Mouse (Mus musculus): ENCODE data around the gene Tjp2. TPM values are rescaled to one million over a fixed set of nuclear protein-coding genes. Genes with fewer than 3 reads are reported as not detected.

Gene Tjp2
- polyA plus RNA-seq, 1 experiment from 2014 or later = 33.0 TPM

DNA sequence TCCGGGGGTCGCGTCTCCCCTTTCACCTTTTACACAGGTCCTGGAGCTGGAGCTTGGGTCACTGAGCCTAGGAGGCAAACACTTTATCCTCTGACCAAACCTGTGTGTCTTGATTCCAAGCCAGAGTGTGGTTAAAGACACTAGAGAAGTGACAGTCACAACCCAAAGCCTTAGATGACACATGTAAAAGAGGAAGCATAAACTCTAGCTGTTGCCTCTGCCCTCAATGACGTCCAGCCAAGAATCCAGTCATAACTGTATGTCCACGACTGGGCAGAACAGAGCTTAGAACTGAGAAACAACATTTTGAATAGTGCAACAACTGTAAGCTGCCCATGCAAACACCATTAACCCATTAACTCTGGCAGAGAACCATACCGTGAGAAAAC, 68.8 kb downstream of the Tjp2 start:
- ATAC-seq = peak; percentile 21; the same call in 1 of the 2 replicates
- no peaks in the 10 kb centered on the region for H3K9me3 ChIP-seq (ENCODE audit: control insufficient read depth, low read length)
- no peaks in the 10 kb centered on the region for H3K36me3 ChIP-seq (ENCODE audit: control insufficient read depth, insufficient read depth, low read length)
- H3K4me2 ChIP-seq (ENCODE audit: low read depth, low read length) = no peak overlapping the region; the same call in 1 of the 2 replicates
- H3K27ac ChIP-seq (ENCODE audit: low read length) = peak overlapping the region; percentile 66
- H3K9ac ChIP-seq (ENCODE audit: low read depth, low read length) = no peak overlapping the region
- H3K27me3 ChIP-seq (replicated peaks; ENCODE audit: control insufficient read depth, insufficient read depth, low read length) = no peaks in the 10 kb centered on the region
- H3K4me3 ChIP-seq (ENCODE audit: low read length) = no peak overlapping the region
- 49% methylated on average over 6 of the region's 6 CpGs for WGBS
- peaks cover 20% of the 10 kb centered on the region for H3K4me1 ChIP-seq (ENCODE audit: control insufficient read depth, insufficient read depth, low read length)

- no peak overlapping the region for H3K9ac ChIP-seq (ENCODE audit: low read depth, low read length)
- peak; percentile 83 for ATAC-seq
- WGBS = 50% methylated on average over 8 of the region's 8 CpGs
- H3K27me3 ChIP-seq (replicated peaks; ENCODE audit: control insufficient read depth, insufficient read depth, low read length) = no peaks in the 10 kb centered on the region
- peak overlapping the region; percentile 66 for H3K27ac ChIP-seq (ENCODE audit: low read length)
- peaks cover 20% of the 10 kb centered on the region for H3K4me1 ChIP-seq (ENCODE audit: control insufficient read depth, insufficient read depth, low read length)
- H3K9me3 ChIP-seq (ENCODE audit: control insufficient read depth, low read length) = no peaks in the 10 kb centered on the region
- H3K4me3 ChIP-seq (ENCODE audit: low read length) = no peak overlapping the region
- H3K36me3 ChIP-seq (ENCODE audit: control insufficient read depth, insufficient read depth, low read length) = no peaks in the 10 kb centered on the region
- no peak overlapping the region; the same call in 1 of the 2 replicates for H3K4me2 ChIP-seq (ENCODE audit: low read depth, low read length)
Observed at GRCm38 (mm10) chr19:24155395-24156066, 69.3 kb downstream of the Tjp2 start.

- Histone ChIP-seq H3K9ac (ENCODE audit: low read depth, low read length) (no peak overlapping the region), H3K4me3 (ENCODE audit: low read length) (no peak overlapping the region), H3K4me1 (ENCODE audit: control insufficient read depth, insufficient read depth, low read length) (0 out of 2 replicates have a peak, but pooled peaks cover 13% of the 10 kb centered on the region), H3K4me2 (ENCODE audit: low read depth, low read length) (no peak overlapping the region), H3K27ac (ENCODE audit: low read length) (no peak overlapping the region), H3K27me3 (replicated peaks; ENCODE audit: control insufficient read depth, insufficient read depth, low read length) (no peaks in the 10 kb centered on the region), H3K36me3 (ENCODE audit: control insufficient read depth, insufficient read depth, low read length) (peaks cover 2% of the 10 kb centered on the region), H3K9me3 (ENCODE audit: control insufficient read depth, low read length) (no peaks in the 10 kb centered on the region)
- no peak for ATAC-seq
- 52% methylated on average over 9 of the region's 9 CpGs for WGBS
Observed at GRCm38 (mm10) chr19:24153266-24154023, 71.4 kb downstream of the Tjp2 start.

- Histone ChIP-seq H3K4me3 (ENCODE audit: low read length) (no peak overlapping the region), H3K27ac (ENCODE audit: low read length) (no peak overlapping the region), H3K4me2 (ENCODE audit: low read depth, low read length) (no peak overlapping the region), H3K9me3 (ENCODE audit: control insufficient read depth, low read length) (no peaks in the 10 kb centered on the region), H3K9ac (ENCODE audit: low read depth, low read length) (no peak overlapping the region), H3K27me3 (replicated peaks; ENCODE audit: control insufficient read depth, insufficient read depth, low read length) (no peaks in the 10 kb centered on the region), H3K4me1 (ENCODE audit: control insufficient read depth, insufficient read depth, low read length) (no peaks in the 10 kb centered on the region), H3K36me3 (ENCODE audit: control insufficient read depth, insufficient read depth, low read length) (peaks cover 5% of the 10 kb centered on the region)
- WGBS = 80% methylated on average over 7 of the region's 7 CpGs
- no peak for ATAC-seq
Observed at GRCm38 (mm10) chr19:24144009-24144408, 80.8 kb downstream of the Tjp2 start.

- Histone ChIP-seq H3K27me3 (replicated peaks; ENCODE audit: control insufficient read depth, insufficient read depth, low read length) (no peaks in the 10 kb centered on the region), H3K4me2 (ENCODE audit: low read depth, low read length) (no peak overlapping the region), H3K4me3 (ENCODE audit: low read length) (no peak overlapping the region), H3K9ac (ENCODE audit: low read depth, low read length) (no peak overlapping the region), H3K4me1 (ENCODE audit: control insufficient read depth, insufficient read depth, low read length) (no peaks in the 10 kb centered on the region), H3K9me3 (ENCODE audit: control insufficient read depth, low read length) (no peaks in the 10 kb centered on the region), H3K36me3 (ENCODE audit: control insufficient read depth, insufficient read depth, low read length) (no peaks in the 10 kb centered on the region), H3K27ac (ENCODE audit: low read length) (no peak overlapping the region)
- 81% methylated on average over 12 of the region's 12 CpGs for WGBS
- no peak for ATAC-seq
Observed at GRCm38 (mm10) chr19:24142621-24143061, 82.2 kb downstream of the Tjp2 start.

DNA sequence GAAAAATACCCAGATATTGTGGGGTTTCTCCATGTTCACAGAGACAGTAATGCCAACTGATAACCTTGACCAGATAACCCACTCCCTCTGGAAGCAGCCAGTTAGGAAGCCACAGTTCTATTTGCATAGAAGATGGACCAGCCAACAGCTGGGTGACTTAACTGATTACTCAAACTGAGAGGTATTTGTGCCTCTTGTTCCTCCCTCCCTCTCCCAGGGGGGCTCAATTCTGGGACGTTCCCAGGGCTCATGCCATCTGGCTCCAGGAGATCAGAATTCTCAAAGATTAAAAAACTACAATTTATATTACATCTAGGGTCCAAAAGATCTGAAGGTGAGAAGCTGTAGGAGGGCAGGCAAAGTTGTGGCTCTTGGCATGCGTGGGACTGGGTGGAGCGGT, 84.5 kb downstream of the Tjp2 start:
- Histone ChIP-seq H3K27ac (ENCODE audit: low read length) (no peak overlapping the region), H3K4me1 (ENCODE audit: control insufficient read depth, insufficient read depth, low read length) (peaks cover 3% of the 10 kb centered on the region; the same call in 1 of the 2 replicates), H3K9ac (ENCODE audit: low read depth, low read length) (no peak overlapping the region), H3K4me3 (ENCODE audit: low read length) (no peak overlapping the region), H3K27me3 (replicated peaks; ENCODE audit: control insufficient read depth, insufficient read depth, low read length) (no peaks in the 10 kb centered on the region), H3K36me3 (ENCODE audit: control insufficient read depth, insufficient read depth, low read length) (no peaks in the 10 kb centered on the region), H3K9me3 (ENCODE audit: control insufficient read depth, low read length) (no peaks in the 10 kb centered on the region), H3K4me2 (ENCODE audit: low read depth, low read length) (no peak overlapping the region)
- ATAC-seq = no peak
- WGBS = 69% methylated on average over 3 of the region's 3 CpGs

DNA sequence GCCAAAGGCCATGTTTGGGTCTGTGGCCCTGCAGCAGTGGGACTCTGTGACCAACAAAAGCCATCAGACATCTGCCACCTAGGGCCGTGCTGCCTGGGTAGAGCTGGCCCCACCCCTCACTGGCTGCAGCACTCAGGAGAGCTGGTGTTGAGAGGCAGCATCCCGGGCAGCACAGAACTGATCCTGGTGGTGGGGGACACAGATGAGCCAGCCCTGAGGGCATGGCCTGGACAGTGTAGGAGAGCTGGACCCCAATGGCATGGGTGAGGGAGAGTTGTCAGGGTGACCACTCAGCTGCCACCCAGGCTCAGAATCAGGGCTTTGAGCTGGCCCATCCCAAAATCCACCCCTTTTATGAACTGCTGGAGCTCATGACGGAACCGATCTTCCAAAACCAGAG, 87.4 kb downstream of the Tjp2 start:
- Histone ChIP-seq H3K4me2 (ENCODE audit: low read depth, low read length) (no peak overlapping the region), H3K36me3 (ENCODE audit: control insufficient read depth, insufficient read depth, low read length) (no peaks in the 10 kb centered on the region), H3K27ac (ENCODE audit: low read length) (no peak overlapping the region), H3K4me3 (ENCODE audit: low read length) (no peak overlapping the region), H3K4me1 (ENCODE audit: control insufficient read depth, insufficient read depth, low read length) (peaks cover 6% of the 10 kb centered on the region; the same call in 1 of the 2 replicates), H3K9me3 (ENCODE audit: control insufficient read depth, low read length) (no peaks in the 10 kb centered on the region), H3K9ac (ENCODE audit: low read depth, low read length) (no peak overlapping the region), H3K27me3 (replicated peaks; ENCODE audit: control insufficient read depth, insufficient read depth, low read length) (no peaks in the 10 kb centered on the region)
- WGBS = 82% methylated on average over 4 of the region's 4 CpGs
- ATAC-seq = no peak

GRCm38 (mm10) chr19:24134991-24135390, 89.8 kb downstream of the Tjp2 start:
- Histone ChIP-seq H3K27ac (ENCODE audit: low read length) (no peak overlapping the region), H3K4me2 (ENCODE audit: low read depth, low read length) (peak overlapping the region; percentile 46), H3K9me3 (ENCODE audit: control insufficient read depth, low read length) (no peaks in the 10 kb centered on the region), H3K36me3 (ENCODE audit: control insufficient read depth, insufficient read depth, low read length) (peaks cover 10% of the 10 kb centered on the region), H3K9ac (ENCODE audit: low read depth, low read length) (0 out of 2 replicates have a peak overlapping the region, but pooled peaks have one; percentile 32), H3K4me3 (ENCODE audit: low read length) (peak overlapping the region; percentile 10; the same call in 1 of the 2 replicates), H3K4me1 (ENCODE audit: control insufficient read depth, insufficient read depth, low read length) (peaks cover 6% of the 10 kb centered on the region; the same call in 1 of the 2 replicates), H3K27me3 (replicated peaks; ENCODE audit: control insufficient read depth, insufficient read depth, low read length) (no peaks in the 10 kb centered on the region)
- 23% methylated on average over 10 of the region's 10 CpGs for WGBS
- no peak; the same call in 1 of the 2 replicates for ATAC-seq

- Histone ChIP-seq H3K27ac (ENCODE audit: low read length) (no peak overlapping the region), H3K4me3 (ENCODE audit: low read length) (peak overlapping the region; percentile 10; the same call in 1 of the 2 replicates), H3K4me2 (ENCODE audit: low read depth, low read length) (peak overlapping the region; percentile 46), H3K27me3 (replicated peaks; ENCODE audit: control insufficient read depth, insufficient read depth, low read length) (no peaks in the 10 kb centered on the region), H3K9me3 (ENCODE audit: control insufficient read depth, low read length) (no peaks in the 10 kb centered on the region), H3K4me1 (ENCODE audit: control insufficient read depth, insufficient read depth, low read length) (peaks cover 6% of the 10 kb centered on the region; the same call in 1 of the 2 replicates), H3K9ac (ENCODE audit: low read depth, low read length) (peak overlapping the region; percentile 46), H3K36me3 (ENCODE audit: control insufficient read depth, insufficient read depth, low read length) (peaks cover 10% of the 10 kb centered on the region)
- no peak; the same call in 1 of the 2 replicates for ATAC-seq
- 59% methylated on average over 16 of the region's 16 CpGs for WGBS
Observed at GRCm38 (mm10) chr19:24134144-24134911, 90.5 kb downstream of the Tjp2 start.
